Mouse (Mus musculus) MEL (cell line): ENCODE data around the gene Atxn7l1. TPM values are rescaled to one million over a fixed set of nuclear protein-coding genes. Genes with fewer than 3 reads are reported as not detected.

Source experiments
- DNase-seq: peaks from one replicate; pipeline ENCODE4 v3.0.0; 2011; ENCODE audit warnings: low read depth, low spot score
- H3K27ac ChIP-seq: 2 replicates; pipeline ENCODE4 v1.5.1; 2012; ENCODE audit warnings: low read depth, mild to moderate bottlenecking, control low read depth, low read length, moderate library complexity; ENCODE audit not compliant: control insufficient read depth
- H3K27me3 ChIP-seq, 2 experiments: fragments of 150-350 bp in 1 of 2; sonication (generic) in 1 of 2; 2 replicates each; pipeline ENCODE4 v1.6.1; 2012; ENCODE audit warnings: low read length in 2 of 2, mild to moderate bottlenecking in 2 of 2, improper control_type of control experiment in 1 of 2, moderate library complexity in 1 of 2; ENCODE audit not compliant: insufficient read depth in 2 of 2, control insufficient read depth in 1 of 2
- H3K36me3 ChIP-seq, 2 experiments: 2 replicates each; pipeline ENCODE4 v1.6.1; 2012 to 2014; ENCODE audit warnings: low read length in 2 of 2, improper control_type of control experiment in 1 of 2, inconsistent platforms in 1 of 2, mild to moderate bottlenecking in 1 of 2; ENCODE audit not compliant: insufficient read depth in 2 of 2, control insufficient read depth in 1 of 2
- H3K4me1 ChIP-seq, 2 experiments: fragments of 150-350 bp in 1 of 2; sonication (generic) in 1 of 2; 2 replicates each; pipeline ENCODE4 v1.6.1; 2012; ENCODE audit warnings: low read length in 2 of 2, improper control_type of control experiment in 1 of 2, mild to moderate bottlenecking in 1 of 2; ENCODE audit not compliant: insufficient read depth in 2 of 2, control insufficient read depth in 1 of 2
- H3K4me3 ChIP-seq, 2 experiments: fragments of 150-350 bp in 1 of 2; sonication (generic) in 1 of 2; 2 replicates each; pipeline ENCODE4 v1.5.1; 2012; ENCODE audit warnings: low read depth in 2 of 2, low read length in 2 of 2, mild to moderate bottlenecking in 2 of 2, moderate library complexity in 2 of 2, control low read depth in 1 of 2, improper control_type of control experiment in 1 of 2; ENCODE audit not compliant: control insufficient read depth in 1 of 2, insufficient read depth in 1 of 2
- H3K79me2 ChIP-seq: 2 replicates; pipeline ENCODE4 v1.6.1; 2012; ENCODE audit warnings: mild to moderate bottlenecking, low read length, moderate library complexity; ENCODE audit not compliant: control insufficient read depth, poor library complexity, insufficient read depth
- H3K9ac ChIP-seq: 2 replicates; pipeline ENCODE4 v1.6.1; 2012; ENCODE audit warnings: low read depth, mild to moderate bottlenecking, control low read depth, low read length, moderate library complexity; ENCODE audit not compliant: control insufficient read depth, poor library complexity, severe bottlenecking
- H3K9me3 ChIP-seq: fragments of 150-350 bp; sonication (generic); replicated peaks from 2 replicates; pipeline ENCODE4 v1.6.1; 2012; ENCODE audit warnings: mild to moderate bottlenecking, low read length, improper control_type of control experiment, moderate library complexity; ENCODE audit not compliant: insufficient read depth
- CHD1 ChIP-seq: IDR thresholded peaks from 2 replicates; pipeline ENCODE4 v1.6.1; 2012; ENCODE audit warnings: low read depth, mild to moderate bottlenecking, inconsistent platforms, low read length, improper control_type of control experiment
- CHD2 ChIP-seq: IDR thresholded peaks from 2 replicates; pipeline ENCODE4 v1.6.1; 2011; ENCODE audit warnings: low read length, improper control_type of control experiment
- CTCF ChIP-seq, 3 experiments: IDR thresholded peaks in 2 of 3; conservative IDR thresholded peaks in 1 of 3; 2 replicates each; pipeline ENCODE4 v1.5.1; 2011 to 2012; ENCODE audit warnings: low read length in 3 of 3, low read depth in 2 of 3, mild to moderate bottlenecking in 2 of 3, improper control_type of control experiment in 1 of 3, inconsistent platforms in 1 of 3, mixed read lengths in 1 of 3, moderate library complexity in 1 of 3; ENCODE audit not compliant: control insufficient read depth in 1 of 3, insufficient read depth in 1 of 3, poor library complexity in 1 of 3, severe bottlenecking in 1 of 3
- E2F4 ChIP-seq: IDR thresholded peaks from 2 replicates; pipeline ENCODE4 v1.6.1; 2011; ENCODE audit warnings: low read depth, low read length, improper control_type of control experiment, borderline replicate concordance
- ELF1 ChIP-seq: IDR thresholded peaks from 2 replicates; pipeline ENCODE4 v1.6.1; 2014; ENCODE audit warnings: low read depth, mild to moderate bottlenecking, inconsistent platforms, low read length, improper control_type of control experiment, moderate library complexity
- EP300 ChIP-seq, 2 experiments: IDR thresholded peaks; 2 replicates each; pipeline ENCODE4 v1.6.1; 2011; ENCODE audit warnings: improper control_type of control experiment in 2 of 2, low read length in 2 of 2, low read depth in 1 of 2, mild to moderate bottlenecking in 1 of 2
- ETS1 ChIP-seq: IDR thresholded peaks from 2 replicates; pipeline ENCODE4 v1.6.1; 2012; ENCODE audit warnings: low read depth, mild to moderate bottlenecking, inconsistent platforms, low read length, improper control_type of control experiment, moderate library complexity
- GABPA ChIP-seq: IDR thresholded peaks from 2 replicates; pipeline ENCODE4 v1.6.1; 2012; ENCODE audit warnings: low read depth, mild to moderate bottlenecking, inconsistent platforms, low read length, improper control_type of control experiment, moderate library complexity
- GATA1 ChIP-seq: IDR thresholded peaks from 2 replicates; pipeline ENCODE4 v1.6.1; 2011; ENCODE audit warnings: low read depth, low read length, improper control_type of control experiment
- HCFC1 ChIP-seq: IDR thresholded peaks from 2 replicates; pipeline ENCODE4 v1.6.1; 2012; ENCODE audit warnings: low read depth, mild to moderate bottlenecking, inconsistent platforms, low read length, improper control_type of control experiment, moderate library complexity
- KAT2A ChIP-seq: conservative IDR thresholded peaks from 2 replicates; pipeline ENCODE4 v1.6.1; 2012; ENCODE audit warnings: low read depth, low read length, improper control_type of control experiment, inconsistent platforms
- MAFK ChIP-seq: IDR thresholded peaks from 2 replicates; pipeline ENCODE4 v1.6.1; 2011; ENCODE audit warnings: low read depth, mild to moderate bottlenecking, low read length, improper control_type of control experiment, borderline replicate concordance
- MAX ChIP-seq: IDR thresholded peaks from 2 replicates; pipeline ENCODE4 v1.6.1; 2011; ENCODE audit warnings: low read length, improper control_type of control experiment
- MAZ ChIP-seq: IDR thresholded peaks from 2 replicates; pipeline ENCODE4 v1.6.1; 2012; ENCODE audit warnings: low read depth, mild to moderate bottlenecking, inconsistent platforms, low read length, improper control_type of control experiment
- MEF2A ChIP-seq: IDR thresholded peaks from 2 replicates; pipeline ENCODE4 v1.6.1; 2014; ENCODE audit warnings: low read depth, mild to moderate bottlenecking, inconsistent platforms, low read length, improper control_type of control experiment; ENCODE audit not compliant: poor library complexity, insufficient replicate concordance, severe bottlenecking; ENCODE audit errors: extremely low read depth
- MXI1 ChIP-seq: IDR thresholded peaks from 2 replicates; pipeline ENCODE4 v1.6.1; 2011; ENCODE audit warnings: mild to moderate bottlenecking, low read depth, low read length, improper control_type of control experiment
- MYB ChIP-seq: IDR thresholded peaks from 2 replicates; pipeline ENCODE4 v1.6.1; 2011; ENCODE audit warnings: mild to moderate bottlenecking, low read depth, low read length, improper control_type of control experiment
- MYC ChIP-seq: IDR thresholded peaks from 2 replicates; pipeline ENCODE4 v1.6.1; 2011; ENCODE audit warnings: low read depth, mild to moderate bottlenecking, low read length, improper control_type of control experiment, moderate library complexity
- NELFE ChIP-seq: IDR thresholded peaks from 2 replicates; pipeline ENCODE4 v1.6.1; 2011; ENCODE audit warnings: low read depth, low read length, improper control_type of control experiment
- NRF1 ChIP-seq: IDR thresholded peaks from 2 replicates; pipeline ENCODE4 v1.6.1; 2014; ENCODE audit warnings: low read depth, mild to moderate bottlenecking, inconsistent platforms, low read length, improper control_type of control experiment, moderate library complexity; ENCODE audit not compliant: poor library complexity, insufficient read depth, severe bottlenecking
- SIN3A ChIP-seq: IDR thresholded peaks from 2 replicates; pipeline ENCODE4 v1.6.1; 2012; ENCODE audit warnings: low read length, improper control_type of control experiment, inconsistent platforms
- SMC3 ChIP-seq: IDR thresholded peaks from 2 replicates; pipeline ENCODE4 v1.6.1; 2011; ENCODE audit warnings: low read depth, low read length, improper control_type of control experiment
- TAL1 ChIP-seq: IDR thresholded peaks from 2 replicates; pipeline ENCODE4 v1.6.1; 2012; ENCODE audit warnings: mild to moderate bottlenecking, inconsistent platforms, low read length, moderate library complexity, mixed read lengths
- USF1 ChIP-seq: IDR thresholded peaks from 2 replicates; pipeline ENCODE4 v1.6.1; 2014; ENCODE audit warnings: low read depth, mild to moderate bottlenecking, inconsistent platforms, low read length, improper control_type of control experiment, moderate library complexity
- USF2 ChIP-seq, 2 experiments: IDR thresholded peaks; 2 replicates each; pipeline ENCODE4 v1.6.1; 2011 to 2012; ENCODE audit warnings: improper control_type of control experiment in 2 of 2, low read length in 2 of 2, borderline replicate concordance in 1 of 2, inconsistent platforms in 1 of 2, low read depth in 1 of 2, mild to moderate bottlenecking in 1 of 2; ENCODE audit not compliant: insufficient read depth in 1 of 2
- ZC3H11A ChIP-seq: IDR thresholded peaks from 2 replicates; pipeline ENCODE4 v1.6.1; 2012; ENCODE audit warnings: low read depth, mild to moderate bottlenecking, inconsistent platforms, low read length, improper control_type of control experiment
- ZNF384 ChIP-seq: IDR thresholded peaks from 2 replicates; pipeline ENCODE4 v1.6.1; 2012; ENCODE audit warnings: low read depth, mild to moderate bottlenecking, inconsistent platforms, low read length, improper control_type of control experiment
- polyA plus RNA-seq, 2 experiments: library from polyadenylated mRNA; stranded (reverse) in 1 of 2; unstranded in 1 of 2; fragments of >175 nt in 1 of 2; fragments of >200 nt in 1 of 2; gene quantifications; 2 replicates each; pipeline versions ENCODE4 v1.2.1 to v1.2.4; 2012; ENCODE audit warnings: low replicate concordance in 2 of 2, low read depth in 1 of 2; ENCODE audit not compliant: insufficient read length in 2 of 2, insufficient read depth in 1 of 2, missing spikeins in 1 of 2
- total RNA-seq: library from RNA; depleted of rRNA; stranded (reverse); fragments of 300-350 nt; gene quantifications from 2 replicates; pipeline ENCODE4 v1.2.3, GENCODE M21; 2012

Atxn7l1 gene
- total and polyA plus RNA-seq, 3 experiments, result 11.6 to 50.3 TPM; not detected in 1

DNA sequence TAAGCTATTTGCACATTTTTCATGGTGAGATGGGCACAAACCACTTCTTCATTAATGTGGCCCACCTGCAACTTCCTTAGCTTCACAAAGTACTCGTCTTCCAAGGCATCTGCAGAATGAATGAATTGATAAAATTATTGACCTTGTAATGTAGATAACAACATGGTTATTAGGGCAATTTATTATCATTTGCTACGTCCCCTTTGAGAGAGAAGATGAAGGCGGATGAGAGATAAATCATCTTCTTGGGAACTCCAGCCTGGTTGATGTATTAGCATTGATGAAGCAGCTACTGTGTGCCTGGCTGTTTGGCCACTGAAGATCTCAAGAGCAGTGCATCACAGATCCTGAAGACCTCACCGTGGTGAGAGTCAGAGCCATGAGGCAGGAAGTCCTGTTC, 63.4 kb downstream of the Atxn7l1 start:
- DNase-seq, result no peak
- Histone ChIP-seq H3K27ac (no peak overlapping the region), H3K36me3 (peaks cover 0 to 2% of the 10 kb centered on the region in 2 experiments; a peak in 1 of 4 replicates), H3K9ac (no peak overlapping the region), H3K79me2 (no peaks in the 10 kb centered on the region), H3K4me1 (no peaks in the 10 kb centered on the region), H3K4me3 (no peak overlapping the region), H3K27me3 (no peaks in the 10 kb centered on the region), H3K9me3 (no peaks in the 10 kb centered on the region)
- TF ChIP-seq MEF2A (no peak), USF2 (IDR thresholded peaks at IDR 0.05; ENCODE audit: borderline replicate concordance in 1 of 2, insufficient read depth in 1 of 2, low read depth in 1 of 2, low read length in 2 of 2) (no peak), MYB (no peak), NRF1 (no peak), TAL1 (no peak), E2F4 (no peak), CTCF (IDR thresholded peaks at IDR 0.05 in 2 of 3, conservative IDR thresholded peaks at IDR 0.05 in 1 of 3; ENCODE audit: control insufficient read depth in 1 of 3, insufficient read depth in 1 of 3, low read depth in 2 of 3, low read length in 3 of 3, poor library complexity in 1 of 3, severe bottlenecking in 1 of 3) (no peak), HCFC1 (no peak), CHD1 (no peak), USF1 (no peak), GABPA (no peak), ZC3H11A (no peak)

- no peaks in the 10 kb centered on the region for H3K27me3 ChIP-seq
- no peak overlapping the region for H3K4me3 ChIP-seq
- H3K36me3 ChIP-seq, result peaks cover 0 to 53% of the 10 kb centered on the region in 2 experiments; a peak in 2 of 4 replicates
- H3K27ac ChIP-seq, result peak overlapping the region; percentile 98
- peaks cover 24 to 53% of the 10 kb centered on the region in 2 experiments for H3K4me1 ChIP-seq
- peak; percentile 69 for DNase-seq
- no peaks in the 10 kb centered on the region for H3K79me2 ChIP-seq
- H3K9me3 ChIP-seq, result no peaks in the 10 kb centered on the region
- H3K9ac ChIP-seq, result peak overlapping the region; percentile 49
- no peak for TF ChIP-seq TAL1
- TF ChIP-seq KAT2A, result no peak
- TF ChIP-seq MAFK, result no peak
- TF ChIP-seq CTCF (IDR thresholded peaks at IDR 0.05 in 2 of 3, conservative IDR thresholded peaks at IDR 0.05 in 1 of 3; ENCODE audit: control insufficient read depth in 1 of 3, insufficient read depth in 1 of 3, low read depth in 2 of 3, low read length in 3 of 3, poor library complexity in 1 of 3, severe bottlenecking in 1 of 3), result no peak
- TF ChIP-seq ZC3H11A, result no peak
- TF ChIP-seq SMC3, result no peak
- TF ChIP-seq GATA1, result no peak
- no peak for TF ChIP-seq MYB
- no peak for TF ChIP-seq NELFE
- peak; percentile 90 for TF ChIP-seq MAX
- no peak for TF ChIP-seq CHD2
- no peak for TF ChIP-seq GABPA
- TF ChIP-seq MXI1, result peak; percentile 97
- TF ChIP-seq ELF1, result no peak; the same call in 1 of the 2 replicates
- TF ChIP-seq SIN3A, result peak; percentile 57; the same call in 1 of the 2 replicates
- TF ChIP-seq MYC, result peak; percentile 96; the same call in 1 of the 2 replicates
- TF ChIP-seq MEF2A, result no peak
- 0 out of 2 replicates have a peak, but pooled peaks have one; percentile 8 for TF ChIP-seq ZNF384
- TF ChIP-seq ETS1, result peak; percentile 54
- 0 out of 4 replicates have a peak, but pooled peaks of 1 of the 2 experiments have one; percentile 9 for TF ChIP-seq EP300 (IDR thresholded peaks at IDR 0.05; ENCODE audit: low read depth in 1 of 2, low read length in 2 of 2)
- no peak for TF ChIP-seq MAZ
- TF ChIP-seq USF1, result peak; percentile 65; the same call in 1 of the 2 replicates
- no peak for TF ChIP-seq CHD1
- TF ChIP-seq USF2 (IDR thresholded peaks at IDR 0.05; ENCODE audit: borderline replicate concordance in 1 of 2, insufficient read depth in 1 of 2, low read depth in 1 of 2, low read length in 2 of 2), result 0 out of 4 replicates have a peak, but pooled peaks of 1 of the 2 experiments have one; percentile 23
These were observed 70.8 kb downstream of the Atxn7l1 start for GRCm38 (mm10) chr12:33218215-33218859.
